Mouse (Mus musculus): ENCODE results near the gene Spag7. TPM values are rescaled to one million over a fixed set of nuclear protein-coding genes. Genes with fewer than 3 reads are reported as not detected.

Spag7 gene
- polyA plus RNA-seq, 2 experiments from 2014 or later = 126 to 132 TPM

- ATAC-seq = no peak
These were observed 10.7 kb upstream of the Spag7 start for GRCm38 (mm10) chr11:70679894-70680293.

- ATAC-seq = no peak
These were observed 10.1 kb upstream of the Spag7 start for GRCm38 (mm10) chr11:70679361-70679760.

GRCm38 (mm10) chr11:70678576-70678975 lies 9.4 kb upstream of the Spag7 start:
- ATAC-seq = no peak

- ATAC-seq = no peak
These were observed 8.9 kb upstream of the Spag7 start for GRCm38 (mm10) chr11:70678092-70678491.

GRCm38 (mm10) chr11:70674501-70674900 lies 5.3 kb upstream of the Spag7 start:
- ATAC-seq = no peak

- ATAC-seq = no peak
These were observed 4.8 kb upstream of the Spag7 start for GRCm38 (mm10) chr11:70674014-70674413.

GRCm38 (mm10) chr11:70671333-70672047 lies 2.3 kb upstream of the Spag7 start:
- no peak for ATAC-seq

GRCm38 (mm10) chr11:70670483-70670882 lies 1.3 kb upstream of the Spag7 start:
- ATAC-seq = no peak

GRCm38 (mm10) chr11:70669582-70670345 lies 548 bp upstream of the Spag7 start:
- peak; percentile 37 for ATAC-seq

- peak; percentile 21 for ATAC-seq
These were observed 863 bp downstream of the Spag7 start for GRCm38 (mm10) chr11:70668335-70668770.

- ATAC-seq = no peak
These were observed 1.7 kb downstream of the Spag7 start for GRCm38 (mm10) chr11:70667271-70668150.

- ATAC-seq = no peak
These were observed 2.5 kb downstream of the Spag7 start for GRCm38 (mm10) chr11:70666687-70667086.

GRCm38 (mm10) chr11:70664741-70665140 lies 4.5 kb downstream of the Spag7 start:
- no peak for ATAC-seq

- no peak for ATAC-seq
These were observed 5.3 kb downstream of the Spag7 start for GRCm38 (mm10) chr11:70663957-70664356.

- ATAC-seq = no peak
These were observed 6.1 kb downstream of the Spag7 start for GRCm38 (mm10) chr11:70663101-70663500.

GRCm38 (mm10) chr11:70660571-70660970 lies 8.6 kb downstream of the Spag7 start:
- ATAC-seq = no peak

- ATAC-seq = no peak
These were observed 10.3 kb downstream of the Spag7 start for GRCm38 (mm10) chr11:70658942-70659341.

GRCm38 (mm10) chr11:70658521-70658920 lies 10.7 kb downstream of the Spag7 start:
- no peak for ATAC-seq

- ATAC-seq = no peak
These were observed 11.2 kb downstream of the Spag7 start for GRCm38 (mm10) chr11:70657991-70658390.

- ATAC-seq = no peak
These were observed 11.6 kb downstream of the Spag7 start for GRCm38 (mm10) chr11:70657573-70657972.

GRCm38 (mm10) chr11:70656964-70657363 lies 12.3 kb downstream of the Spag7 start, which contains the start of gene Eno3:
Gene Eno3 (plus strand): TSS chr11:70657202.
- no peak for ATAC-seq

- no peak for ATAC-seq
These were observed 12.7 kb downstream of the Spag7 start for GRCm38 (mm10) chr11:70656456-70656927.
